Mouse (Mus musculus): ENCODE measurements at regions not wholly inside any gene's neighbourhood (a gene's known extent, or its start where the extent isn't known, plus 50 kb on each side); places are given as distances from the start of the nearest gene placed in this dataset.
"Not testable (repeated sequence)": the region's sequence is repeated elsewhere in the genome, so short reads cannot be mapped to it uniquely, and the experiment has no call there.

DNA sequence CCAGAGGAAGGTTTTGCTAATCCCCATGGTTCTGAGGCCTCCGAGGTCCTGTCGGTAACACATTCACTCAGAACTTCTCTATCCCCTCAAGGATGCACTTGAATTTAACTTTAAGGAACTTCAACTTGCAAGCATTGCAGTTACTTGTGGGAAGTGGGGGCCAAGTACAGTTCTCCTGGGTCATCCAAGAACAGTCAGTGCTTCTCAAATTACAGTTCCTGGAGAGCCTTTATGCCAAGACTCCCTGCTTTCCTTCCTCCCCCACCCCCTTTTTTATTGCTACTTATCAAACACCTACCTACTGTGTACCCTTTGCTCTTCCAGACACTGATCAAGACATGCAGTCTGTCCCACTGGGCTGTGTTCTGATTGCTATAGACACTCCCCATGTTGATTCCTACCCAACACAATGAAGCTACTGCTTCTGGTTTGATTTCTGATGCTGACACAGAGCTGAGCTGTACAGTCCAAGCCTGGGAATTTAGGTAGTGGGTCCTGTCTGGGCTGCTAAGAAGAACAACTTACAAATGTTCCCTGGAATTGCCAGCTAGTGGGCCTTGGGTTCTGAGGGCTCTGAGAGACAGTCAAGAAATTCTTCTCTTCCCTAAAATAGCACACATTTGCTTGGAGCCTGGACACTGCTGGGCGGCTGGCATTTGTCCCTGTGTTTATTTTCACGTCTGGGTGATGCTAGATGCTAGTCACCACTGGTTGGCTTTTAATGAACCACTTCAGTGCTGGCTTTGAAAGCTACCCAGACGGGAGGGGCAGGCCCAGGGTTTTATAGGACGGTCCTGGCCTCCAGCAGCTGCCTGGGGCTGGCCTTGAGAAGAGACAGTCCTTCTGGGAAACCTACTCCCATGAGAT, 120.7 kb downstream of the Bod1 start:
- Histone ChIP-seq H3K27ac (replicated peaks; ENCODE audit: low read depth, low read length) (no peak overlapping the region), H3K27me3 (ENCODE audit: control insufficient read depth, insufficient read depth, low read length) (no peaks in the 10 kb centered on the region), H3K4me1 (ENCODE audit: control insufficient read depth, insufficient read depth, low read length) (peaks cover 5% of the 10 kb centered on the region; the same call in 1 of the 2 replicates), H3K36me3 (ENCODE audit: control insufficient read depth, insufficient read depth, low read length) (no peaks in the 10 kb centered on the region), H3K4me3 (replicated peaks; ENCODE audit: low read length) (no peak overlapping the region), H3K9me3 (ENCODE audit: control insufficient read depth, low read length) (no peaks in the 10 kb centered on the region), H3K4me2 (replicated peaks; ENCODE audit: low read depth, low read length, severe bottlenecking) (no peak overlapping the region), H3K9ac (ENCODE audit: low read depth, low read length, severe bottlenecking) (no peak overlapping the region)
- DNase-seq (ENCODE audit: low spot score) = peak; percentile 10
- WGBS = 36% methylated on average over 6 of the region's 6 CpGs
- ATAC-seq (ENCODE audit: low FRiP score, low read depth) = peak; percentile 76
- no peak for TF ChIP-seq POLR2A (IDR thresholded peaks at IDR 0.05; ENCODE audit: borderline replicate concordance, extremely low read depth, insufficient read depth, insufficient read length)

DNA sequence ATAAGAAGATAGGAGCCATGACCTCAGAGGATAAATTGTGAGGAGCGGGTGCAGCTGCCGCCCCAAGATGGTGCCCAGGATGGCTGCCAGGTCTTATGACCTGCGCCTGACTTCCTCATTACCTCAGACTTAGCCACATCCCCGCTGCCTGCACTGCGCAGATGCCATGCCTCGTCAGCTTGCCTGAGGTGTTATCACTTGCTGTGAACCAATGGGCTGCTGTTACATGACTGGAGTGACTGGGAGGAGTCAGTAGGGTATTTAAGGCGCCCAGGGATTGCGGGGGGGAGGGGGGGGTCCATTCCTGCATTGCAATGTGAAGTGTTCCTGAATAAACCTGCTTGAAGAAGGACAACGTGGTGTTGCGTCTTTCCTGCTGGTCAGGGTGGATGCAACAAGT, 126.2 kb downstream of the Bod1 start:
- H3K4me1 ChIP-seq (ENCODE audit: control insufficient read depth, insufficient read depth, low read length); H3K27ac ChIP-seq (replicated peaks; ENCODE audit: low read depth, low read length); H3K4me3 ChIP-seq (replicated peaks; ENCODE audit: low read length); H3K9me3 ChIP-seq (ENCODE audit: control insufficient read depth, low read length); ATAC-seq (ENCODE audit: low FRiP score, low read depth); H3K9ac ChIP-seq (ENCODE audit: low read depth, low read length, severe bottlenecking); H3K27me3 ChIP-seq (ENCODE audit: control insufficient read depth, insufficient read depth, low read length); H3K36me3 ChIP-seq (ENCODE audit: control insufficient read depth, insufficient read depth, low read length); DNase-seq (ENCODE audit: low spot score); H3K4me2 ChIP-seq (replicated peaks; ENCODE audit: low read depth, low read length, severe bottlenecking): not testable (repeated sequence)
- WGBS = 90% methylated on average over 10 of the region's 10 CpGs

DNA sequence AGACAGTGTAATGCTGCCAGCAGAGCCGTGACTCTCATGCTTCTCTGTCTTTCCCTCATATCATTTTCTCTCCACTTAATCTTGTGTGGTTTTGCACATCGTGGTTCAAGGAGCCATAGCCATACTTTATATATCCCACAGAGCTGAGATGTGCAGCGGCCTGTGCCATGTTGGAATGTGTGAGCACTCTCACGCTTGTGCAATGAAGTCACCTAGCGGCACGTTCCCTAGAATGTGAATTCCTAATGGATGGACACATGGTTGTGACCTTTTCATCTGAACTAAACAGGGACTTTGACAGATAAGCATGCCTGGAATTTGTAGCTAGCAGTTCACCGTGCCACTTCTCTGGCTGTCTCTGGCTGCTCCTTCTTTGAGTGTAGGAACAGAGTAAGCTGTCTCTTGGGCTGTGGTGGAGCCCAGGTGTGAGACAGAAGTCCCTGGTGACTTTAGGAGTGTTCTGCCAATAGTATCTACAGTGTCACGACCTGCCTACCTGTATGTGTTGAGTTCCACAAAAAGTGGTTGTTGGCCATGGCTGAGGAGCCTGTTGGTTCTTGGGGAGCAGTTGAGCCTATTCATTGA, 129.0 kb downstream of the Bod1 start:
- 80% methylated on average over 8 of the region's 8 CpGs for WGBS
- H3K9ac ChIP-seq (ENCODE audit: low read depth, low read length, severe bottlenecking) = no peak overlapping the region
- H3K4me1 ChIP-seq (ENCODE audit: control insufficient read depth, insufficient read depth, low read length) = no peaks in the 10 kb centered on the region
- H3K4me2 ChIP-seq (replicated peaks; ENCODE audit: low read depth, low read length, severe bottlenecking) = no peak overlapping the region
- no peaks in the 10 kb centered on the region for H3K36me3 ChIP-seq (ENCODE audit: control insufficient read depth, insufficient read depth, low read length)
- no peaks in the 10 kb centered on the region for H3K9me3 ChIP-seq (ENCODE audit: control insufficient read depth, low read length)
- no peak overlapping the region for H3K27ac ChIP-seq (replicated peaks; ENCODE audit: low read depth, low read length)
- no peak for ATAC-seq (ENCODE audit: low FRiP score, low read depth)
- no peak for DNase-seq (ENCODE audit: low spot score)
- no peaks in the 10 kb centered on the region for H3K27me3 ChIP-seq (ENCODE audit: control insufficient read depth, insufficient read depth, low read length)
- H3K4me3 ChIP-seq (replicated peaks; ENCODE audit: low read length) = no peak overlapping the region
- no peak for TF ChIP-seq POLR2A (IDR thresholded peaks at IDR 0.05; ENCODE audit: borderline replicate concordance, extremely low read depth, insufficient read depth, insufficient read length)

DNA sequence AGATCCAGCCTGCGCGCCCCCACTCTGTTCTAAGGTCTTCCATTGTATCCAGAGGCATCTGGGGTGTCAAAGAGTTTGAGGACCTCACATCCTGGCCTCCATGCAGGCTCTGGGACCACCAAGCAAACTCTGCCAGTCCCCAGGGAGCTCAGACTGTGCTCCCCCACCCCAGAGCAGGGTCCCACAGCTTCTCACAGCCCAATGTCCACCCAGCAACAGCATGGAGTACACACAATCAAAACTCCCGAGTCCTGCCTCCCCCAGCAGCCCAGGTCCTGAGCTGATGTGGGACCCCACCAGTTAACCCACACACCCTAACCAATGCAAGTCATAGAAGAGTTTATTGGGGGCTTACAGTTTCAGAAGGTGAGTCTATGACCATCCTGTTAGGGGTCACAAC, 130.3 kb downstream of the Bod1 start:
- Histone ChIP-seq H3K4me2 (replicated peaks; ENCODE audit: low read depth, low read length, severe bottlenecking) (no peak overlapping the region), H3K4me3 (replicated peaks; ENCODE audit: low read length) (no peak overlapping the region), H3K9me3 (ENCODE audit: control insufficient read depth, low read length) (no peaks in the 10 kb centered on the region), H3K4me1 (ENCODE audit: control insufficient read depth, insufficient read depth, low read length) (no peaks in the 10 kb centered on the region), H3K27me3 (ENCODE audit: control insufficient read depth, insufficient read depth, low read length) (no peaks in the 10 kb centered on the region), H3K27ac (replicated peaks; ENCODE audit: low read depth, low read length) (no peak overlapping the region), H3K36me3 (ENCODE audit: control insufficient read depth, insufficient read depth, low read length) (no peaks in the 10 kb centered on the region), H3K9ac (ENCODE audit: low read depth, low read length, severe bottlenecking) (no peak overlapping the region)
- no peak for DNase-seq (ENCODE audit: low spot score)
- ATAC-seq (ENCODE audit: low FRiP score, low read depth) = no peak
- TF ChIP-seq POLR2A (IDR thresholded peaks at IDR 0.05; ENCODE audit: borderline replicate concordance, extremely low read depth, insufficient read depth, insufficient read length) = no peak
- 91% methylated on average over 3 of the region's 3 CpGs for WGBS

DNA sequence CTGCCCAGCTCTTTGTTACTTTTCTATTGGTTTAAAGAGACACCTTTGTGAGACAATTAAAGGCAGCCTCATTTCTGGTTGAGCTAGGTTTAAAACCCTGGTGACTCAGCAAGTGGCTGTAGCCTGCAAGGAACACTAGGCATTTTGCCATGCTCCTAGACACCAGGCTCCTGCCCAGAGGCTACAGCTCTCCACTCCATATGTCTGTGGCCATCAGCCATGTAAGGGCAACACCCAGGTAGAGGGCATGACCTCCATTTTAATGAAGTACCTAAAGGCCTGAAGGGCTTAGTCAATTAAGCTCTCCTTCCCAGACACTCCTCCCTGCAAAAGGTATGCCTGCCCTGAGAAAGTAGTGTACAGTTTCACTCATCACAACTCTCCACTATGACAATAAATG, 130.9 kb downstream of the Bod1 start:
- H3K36me3 ChIP-seq (ENCODE audit: control insufficient read depth, insufficient read depth, low read length) = no peaks in the 10 kb centered on the region
- no peak for TF ChIP-seq POLR2A (IDR thresholded peaks at IDR 0.05; ENCODE audit: borderline replicate concordance, extremely low read depth, insufficient read depth, insufficient read length)
- DNase-seq (ENCODE audit: low spot score) = no peak

More for the DNA sequence above, 130.9 kb downstream of the Bod1 start:
- Histone ChIP-seq H3K4me2 (replicated peaks; ENCODE audit: low read depth, low read length, severe bottlenecking) (no peak overlapping the region), H3K27me3 (ENCODE audit: control insufficient read depth, insufficient read depth, low read length) (no peaks in the 10 kb centered on the region), H3K4me1 (ENCODE audit: control insufficient read depth, insufficient read depth, low read length) (no peaks in the 10 kb centered on the region), H3K27ac (replicated peaks; ENCODE audit: low read depth, low read length) (no peak overlapping the region), H3K9ac (ENCODE audit: low read depth, low read length, severe bottlenecking) (no peak overlapping the region), H3K9me3 (ENCODE audit: control insufficient read depth, low read length) (no peaks in the 10 kb centered on the region), H3K4me3 (replicated peaks; ENCODE audit: low read length) (no peak overlapping the region)
- ATAC-seq (ENCODE audit: low FRiP score, low read depth) = no peak

Data from limb, embryonic 14.5 days (tissue).